Mouse (Mus musculus) layer of hippocampus, postnatal 36 days (tissue): Measurements from ENCODE around the gene Ptx3. TPM values are rescaled to one million over a fixed set of nuclear protein-coding genes. Genes with fewer than 3 reads are reported as not detected.

ENCODE experiments used
- DNase-seq, 2 experiments: peaks; one replicate each; pipeline ENCODE4 v3.0.0; 2022
- total RNA-seq, 2 experiments: library from RNA; stranded (reverse); gene quantifications; 2 replicates each; pipeline ENCODE4 v1.2.3; 2021

The Ptx3 gene
- 1 to 10 TPM; 1.9 to 2.4 TPM for total RNA-seq

DNA sequence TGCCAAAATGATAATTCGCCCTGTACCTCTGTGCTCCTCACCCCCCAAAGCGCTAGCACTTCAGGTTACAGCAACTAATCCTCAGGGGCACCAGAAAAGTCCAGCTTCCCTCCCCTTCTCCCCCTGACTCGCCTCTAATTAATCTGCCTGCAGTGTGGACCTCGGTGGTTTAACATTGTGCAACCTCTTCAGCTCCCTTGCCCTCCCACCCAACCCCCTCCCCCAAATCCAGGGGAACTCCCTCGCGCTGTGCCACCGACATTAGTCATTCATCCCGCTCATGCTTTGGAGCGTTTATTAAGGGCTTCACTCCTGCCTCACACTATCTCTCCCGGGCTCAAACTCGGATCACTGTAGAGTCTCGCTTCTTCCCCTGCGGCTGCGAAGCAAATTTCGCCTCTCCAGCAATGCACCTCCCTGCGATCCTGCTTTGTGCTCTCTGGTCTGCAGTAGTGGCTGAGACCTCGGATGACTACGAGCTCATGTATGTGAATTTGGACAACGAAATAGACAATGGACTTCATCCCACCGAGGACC is at the start of gene Ptx3:
TSS of gene Ptx3 (plus strand) at position 256 of the 537 bp plus-strand sequence.
- no peak for DNase-seq

DNA sequence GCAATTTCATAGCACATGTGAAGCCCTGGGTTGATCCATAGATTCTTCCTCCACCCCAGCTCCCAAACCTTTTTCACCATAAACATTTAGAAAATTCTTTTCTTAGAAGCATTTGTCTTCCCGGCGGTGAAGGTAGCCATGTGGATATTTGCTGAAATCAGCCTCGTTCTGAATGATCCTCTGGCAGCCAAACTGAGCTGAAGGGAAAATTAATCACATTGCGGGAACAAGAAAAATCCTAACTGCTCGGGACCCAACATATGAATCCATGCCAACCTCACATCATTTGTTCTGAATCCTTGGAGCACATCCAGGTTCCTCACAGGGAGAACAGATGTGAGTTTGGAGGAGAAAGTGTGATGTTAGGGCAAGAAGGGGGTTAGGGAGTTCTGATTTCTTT is 46.8 kb upstream of the Ptx3 start:
- no peak for DNase-seq

DNA sequence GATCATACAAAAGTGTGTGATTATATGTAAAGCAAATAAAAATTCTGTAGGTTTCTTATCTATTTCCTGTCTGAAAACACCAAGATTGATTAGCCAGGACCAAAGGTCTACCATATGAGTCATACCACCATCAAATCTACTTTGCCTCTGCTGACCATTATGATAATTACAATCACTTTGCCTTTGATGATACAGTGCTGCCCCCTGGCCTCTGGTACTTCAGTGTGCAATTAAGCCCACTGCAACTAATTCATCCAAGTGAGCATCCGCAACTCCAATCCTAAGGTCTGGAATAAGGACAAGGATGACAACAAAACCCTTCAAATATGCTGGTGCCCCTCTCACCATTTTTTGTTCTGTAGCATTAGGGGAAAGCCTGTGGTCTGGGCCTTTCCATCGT is 40.1 kb upstream of the Ptx3 start:
- no peak for DNase-seq

DNA sequence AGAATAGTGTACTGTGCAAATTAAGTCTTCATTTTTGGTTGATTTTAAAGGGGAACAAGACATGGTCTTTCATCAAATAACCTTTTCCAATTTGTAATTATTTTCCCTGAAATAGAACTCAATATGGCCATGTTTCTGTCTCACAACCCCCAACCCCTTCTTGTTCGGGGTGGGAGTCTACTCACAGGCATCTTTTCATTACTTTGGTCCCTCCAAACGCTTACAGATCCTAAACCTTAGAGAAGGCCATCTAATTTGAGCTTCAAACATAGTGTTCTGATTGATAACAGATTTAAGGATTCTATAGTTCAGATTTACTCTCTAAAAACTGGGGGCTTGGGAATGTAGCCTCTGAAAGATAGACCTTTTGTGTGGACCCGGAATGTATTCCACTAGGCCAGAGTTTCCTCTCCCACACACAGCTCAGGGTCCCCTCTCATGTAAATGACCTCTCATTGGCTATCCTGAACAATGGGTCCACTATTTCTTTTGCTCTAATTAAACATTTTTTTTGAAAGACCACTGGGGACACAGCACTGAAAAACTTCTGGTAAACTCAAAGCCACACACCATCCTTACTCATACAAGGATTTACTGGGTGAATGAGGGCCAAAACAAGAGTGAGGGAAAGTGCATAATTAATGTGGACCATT is 25.7 kb upstream of the Ptx3 start:
- no peak for DNase-seq

DNA sequence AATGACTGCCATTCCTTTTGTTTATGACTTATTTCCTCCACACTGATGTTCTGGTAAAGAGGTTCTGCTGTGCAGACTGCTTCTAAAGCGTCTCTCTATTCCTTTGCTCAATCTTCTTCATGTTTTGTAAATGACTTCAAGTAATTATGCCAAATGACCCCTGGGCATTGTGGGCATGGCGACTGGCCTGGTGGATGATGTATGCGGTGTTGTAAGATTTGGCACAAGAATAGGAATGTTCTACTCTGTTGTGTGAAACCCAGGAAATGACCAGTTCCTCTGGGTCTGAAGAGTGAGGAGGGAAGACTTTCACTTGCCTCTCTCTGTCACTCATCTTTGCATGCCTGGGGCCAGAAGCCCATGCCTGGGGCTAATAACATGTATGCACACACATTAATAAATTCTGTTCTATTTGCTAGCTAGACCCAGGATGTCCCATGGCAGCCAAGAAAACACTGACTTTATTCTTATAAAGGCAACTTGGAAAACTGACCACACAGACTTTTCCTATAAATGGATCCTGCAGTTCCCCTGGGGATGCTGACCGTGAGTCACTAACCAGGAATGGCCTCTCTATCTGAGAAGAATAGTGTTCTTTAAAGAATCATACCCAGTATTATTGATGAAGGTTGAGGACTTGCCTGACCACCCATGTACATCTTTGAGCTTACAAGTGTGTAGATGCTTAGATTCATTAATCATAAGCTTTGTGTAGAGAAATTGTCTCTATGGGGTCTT is 10.7 kb upstream of the Ptx3 start:
- no peak for DNase-seq

DNA sequence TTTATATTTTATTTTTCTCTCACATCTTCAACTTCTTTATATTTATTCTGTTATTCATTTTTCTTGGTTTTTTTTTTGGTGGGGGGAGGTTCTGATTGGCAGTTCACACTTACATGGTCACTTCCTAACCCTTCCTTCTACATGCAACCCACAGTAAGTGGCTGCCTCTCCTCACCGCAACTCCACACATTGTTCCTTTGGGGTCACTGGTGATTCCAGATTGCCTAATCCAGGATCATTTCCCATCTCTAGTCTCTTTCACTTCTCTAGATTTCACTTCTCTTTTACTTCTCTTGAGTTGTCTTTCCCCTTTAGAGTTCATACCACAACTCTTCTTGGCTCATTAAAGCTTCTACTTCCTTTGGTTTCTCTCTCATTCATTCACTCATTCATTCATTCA is 6.2 kb upstream of the Ptx3 start:
- DNase-seq: no peak

DNA sequence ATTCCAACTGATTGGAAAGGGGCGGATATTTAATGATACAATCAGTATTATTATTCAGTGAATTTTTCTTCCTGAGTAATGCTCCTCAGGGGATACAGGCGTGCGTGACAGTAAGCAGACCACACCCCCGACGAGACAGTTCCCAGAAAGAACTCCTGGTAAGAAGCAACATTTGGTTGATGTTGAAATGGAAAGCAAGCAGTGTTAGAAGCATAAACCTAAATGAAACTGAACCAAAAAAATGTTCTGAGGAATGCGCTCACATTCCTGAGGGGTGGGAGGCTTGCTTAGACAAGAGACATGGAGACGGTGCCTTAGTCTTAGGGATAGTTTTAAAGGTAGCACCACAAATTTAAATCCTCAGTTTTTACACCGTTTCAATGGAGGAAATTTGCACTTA is 4.0 kb upstream of the Ptx3 start:
- DNase-seq: no peak

DNA sequence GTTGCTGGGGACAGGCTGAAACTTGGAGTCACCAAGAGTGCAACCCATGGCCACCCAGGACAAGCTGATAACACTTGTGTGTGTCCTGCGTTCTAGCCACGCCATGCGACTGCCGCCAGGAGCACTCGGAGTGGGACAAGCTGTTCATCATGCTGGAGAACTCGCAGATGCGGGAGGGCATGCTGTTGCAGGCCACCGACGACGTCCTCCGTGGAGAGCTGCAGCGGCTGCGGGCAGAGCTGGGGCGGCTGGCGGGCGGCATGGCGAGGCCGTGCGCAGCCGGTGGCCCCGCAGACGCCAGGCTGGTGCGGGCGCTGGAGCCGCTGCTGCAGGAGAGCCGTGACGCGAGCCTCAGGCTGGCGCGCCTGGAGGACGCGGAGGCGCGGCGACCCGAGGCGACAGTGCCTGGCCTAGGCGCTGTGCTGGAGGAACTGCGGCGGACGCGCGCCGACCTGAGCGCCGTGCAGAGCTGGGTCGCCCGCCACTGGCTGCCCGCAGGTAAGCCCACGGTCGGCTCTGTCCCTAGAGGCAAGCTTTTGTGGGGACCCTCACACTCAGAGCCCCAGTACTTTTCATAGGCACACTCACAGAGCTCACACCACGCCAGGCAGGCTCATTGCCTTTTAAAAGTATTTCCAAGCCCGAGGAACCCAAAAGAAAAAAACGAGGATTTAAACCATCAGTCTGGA is 988 bp downstream of the Ptx3 start:
- DNase-seq: peak; percentile 35 to 41

DNA sequence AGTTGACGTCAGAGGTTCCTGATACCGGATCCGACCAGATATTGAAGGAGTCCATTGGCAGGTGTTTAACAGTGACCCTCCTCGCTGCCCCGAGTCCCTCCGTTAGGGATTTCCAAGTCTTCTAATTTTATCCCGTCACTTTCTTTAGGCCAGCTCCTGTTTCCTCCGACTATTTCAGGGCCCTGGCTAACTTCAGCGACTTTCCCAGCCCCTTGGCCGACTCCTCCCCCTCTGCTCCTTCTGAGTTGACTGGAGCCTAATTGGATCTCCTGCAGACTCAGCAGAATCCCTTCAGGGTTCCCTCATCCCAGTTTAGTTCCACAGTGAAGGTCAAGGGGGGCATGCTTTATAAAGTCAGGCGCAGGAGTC is 1.5 kb downstream of the Ptx3 start:
- DNase-seq: no peak

DNA sequence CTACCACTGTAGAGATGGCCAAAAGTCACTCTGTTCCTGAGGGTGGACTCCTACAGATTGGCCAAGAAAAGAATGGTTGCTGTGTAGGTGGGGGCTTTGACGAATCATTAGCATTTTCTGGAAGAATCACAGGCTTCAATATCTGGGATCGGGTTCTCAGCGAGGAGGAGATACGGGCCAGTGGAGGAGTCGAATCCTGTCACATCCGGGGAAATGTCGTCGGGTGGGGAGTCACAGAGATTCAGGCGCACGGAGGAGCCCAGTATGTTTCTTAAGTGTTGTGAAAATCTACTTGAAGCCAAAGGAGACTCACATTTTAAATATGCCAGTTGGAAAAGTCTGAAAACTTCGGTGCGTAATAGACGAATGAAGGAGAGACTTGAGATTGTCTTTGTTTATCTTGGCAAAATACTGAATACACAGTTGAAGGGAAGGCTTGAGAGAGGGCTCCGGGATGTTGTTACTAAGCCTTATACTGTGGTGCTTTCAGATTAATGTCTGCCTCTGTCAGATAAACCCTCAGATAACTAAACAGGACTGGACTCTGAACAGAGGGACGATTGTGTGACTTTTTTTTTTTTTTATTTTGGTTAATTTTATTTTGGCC is 5.3 kb downstream of the Ptx3 start:
- DNase-seq: no peak

DNA sequence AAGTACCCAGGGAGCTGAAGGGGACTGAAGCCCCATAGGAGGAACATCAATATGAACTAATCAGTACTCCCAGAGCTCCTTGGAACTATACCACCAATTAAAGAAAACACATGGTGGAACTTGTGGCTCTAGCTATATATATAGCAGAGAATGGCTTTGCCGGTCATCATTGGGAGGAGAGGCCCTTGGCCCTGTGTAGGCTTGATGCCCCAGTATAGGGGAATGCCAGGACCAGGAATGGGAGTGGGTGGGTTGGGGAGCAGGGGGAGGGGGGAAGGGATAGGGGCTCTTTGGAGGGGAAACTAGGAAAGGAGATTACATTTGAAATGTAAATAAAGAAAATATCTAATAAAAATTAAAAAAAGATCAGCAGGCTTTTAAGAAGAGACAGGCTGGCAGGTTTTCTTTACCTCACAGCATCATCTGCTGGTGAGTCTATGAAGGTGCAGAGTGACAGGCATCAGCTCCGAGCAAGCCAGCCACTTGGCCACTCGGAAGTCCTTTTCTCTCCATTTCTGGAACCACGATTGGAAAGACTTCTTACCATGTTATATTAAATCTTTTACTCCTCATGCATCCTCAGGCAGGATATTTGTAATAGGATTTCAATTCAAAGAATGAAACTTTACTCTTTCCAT is 16.6 kb downstream of the Ptx3 start:
- DNase-seq: peak in 1 of 2 experiments; percentile 16

DNA sequence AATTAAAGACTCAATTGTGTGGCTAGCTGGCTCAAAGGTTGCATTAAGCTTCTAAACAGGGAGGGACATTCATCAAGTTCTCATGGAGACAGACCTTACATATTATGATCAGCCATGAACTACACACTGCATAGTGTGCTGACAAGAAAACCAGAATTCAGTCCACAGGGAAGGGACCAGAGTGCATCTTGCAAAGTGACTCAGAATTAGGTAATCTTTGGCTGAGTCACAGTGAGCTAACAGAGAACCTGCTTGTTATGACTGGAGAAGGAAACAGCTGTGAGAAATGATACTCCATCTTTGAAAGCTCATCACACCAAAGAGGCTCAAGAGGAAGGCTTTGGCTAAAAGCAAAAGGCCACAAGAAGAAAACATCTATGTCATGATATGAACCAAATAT is 20.8 kb downstream of the Ptx3 start:
- no peak for DNase-seq

DNA sequence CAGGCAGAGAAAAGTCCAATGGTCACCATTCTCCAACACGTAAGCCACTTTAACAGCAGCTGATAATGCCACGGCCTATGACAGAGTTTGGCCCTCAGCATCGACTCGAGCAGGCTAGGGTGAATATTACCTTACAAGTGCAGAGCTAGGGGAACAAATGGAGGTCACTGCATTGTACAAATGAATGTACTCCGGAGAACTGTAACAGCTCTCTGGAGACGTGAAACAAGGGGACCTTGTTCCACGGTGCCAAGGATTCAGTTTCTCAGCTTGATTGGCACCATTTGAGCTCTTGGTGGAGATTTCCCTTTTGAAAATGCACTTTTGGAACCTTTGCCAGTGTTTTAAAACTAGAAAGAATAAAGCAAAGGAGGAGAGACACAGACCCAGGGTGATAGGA is 32.1 kb downstream of the Ptx3 start:
- DNase-seq: no peak

DNA sequence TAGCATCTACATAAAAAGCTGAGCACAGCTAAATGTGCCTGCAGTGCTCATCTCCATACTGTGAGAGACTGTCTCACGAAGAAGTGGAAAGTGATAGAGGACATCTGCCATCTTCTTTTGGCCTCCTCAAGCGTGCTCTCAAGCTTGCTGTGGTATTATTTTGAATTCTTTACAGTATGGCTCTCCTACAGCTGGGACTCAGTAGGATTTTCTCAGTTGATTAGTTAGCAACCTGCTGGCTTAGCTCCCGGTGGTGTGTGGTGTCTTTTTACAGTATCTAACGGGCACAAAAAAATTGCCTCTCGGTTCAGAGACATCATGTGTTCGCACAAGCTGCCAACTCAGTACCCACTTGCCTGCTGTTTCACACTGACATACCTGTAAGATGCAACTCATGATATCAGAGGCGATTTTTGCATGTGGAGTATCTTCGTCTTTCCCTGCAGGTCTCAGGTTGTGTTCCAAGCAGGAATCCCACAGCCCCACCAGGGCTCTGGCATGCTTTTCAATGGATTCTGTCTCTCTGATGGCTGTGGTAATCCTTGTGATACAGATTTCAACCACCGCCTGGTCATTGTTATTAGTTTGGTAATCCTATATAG is 34.9 kb downstream of the Ptx3 start:
- peak in 1 of 2 experiments; percentile 5 for DNase-seq

DNA sequence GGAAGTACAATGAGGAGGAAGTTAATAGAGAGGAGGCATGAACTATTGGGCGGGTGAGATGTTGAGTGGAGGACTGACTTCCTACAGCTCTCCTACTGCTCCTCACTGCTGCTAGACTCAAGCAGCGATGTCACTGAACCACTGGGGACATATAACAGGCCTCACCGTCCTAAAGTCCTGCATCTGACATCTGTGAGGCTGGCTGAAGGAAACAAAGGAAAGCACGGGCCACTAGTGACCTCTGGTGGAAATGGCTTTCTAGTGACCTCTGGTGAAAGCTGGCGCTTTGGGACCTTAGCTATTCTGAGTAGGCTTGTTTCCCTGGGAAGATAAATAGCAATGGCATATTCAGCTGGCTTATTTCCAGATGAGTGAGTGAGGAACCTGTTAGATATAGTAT is 42.6 kb downstream of the Ptx3 start:
- no peak for DNase-seq

DNA sequence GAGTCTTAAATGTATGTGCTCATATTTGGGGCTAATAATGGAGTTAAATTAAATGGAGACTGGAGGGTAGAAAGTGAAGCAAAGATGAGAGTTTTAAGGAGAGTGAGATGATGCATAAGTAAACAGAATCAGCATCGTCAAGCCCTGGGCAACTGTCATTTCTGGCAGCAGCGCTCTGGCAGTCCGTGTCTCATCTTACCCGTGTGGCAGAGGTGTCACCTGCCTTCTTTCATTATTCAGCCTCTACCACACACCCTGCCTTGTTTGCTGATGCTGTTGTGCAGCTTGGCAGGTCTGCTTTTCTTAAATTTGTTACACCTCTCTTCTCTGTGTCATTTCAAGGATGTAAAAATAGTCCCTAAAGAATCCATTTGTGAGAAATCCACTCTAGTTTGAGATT is 43.6 kb downstream of the Ptx3 start:
- no peak for DNase-seq

Other genes with a start within 250 kb of the Ptx3 start
- gene Veph1, start 76.9 kb downstream of the Ptx3 start, total RNA-seq: under 1 TPM; 0.35 to 0.48 TPM